Mouse (Mus musculus) thymus, adult 2 months (tissue): ENCODE measurements around the gene Hcrt. TPM values are rescaled to one million over a fixed set of nuclear protein-coding genes. Genes with fewer than 3 reads are reported as not detected.
A peak's percentile ranks its signal among the peaks of the same experiment; 100 is the strongest.

Source experiments
- DNase-seq: peaks from one replicate; pipeline ENCODE4 v3.0.0; 2021
- H3K27ac ChIP-seq: fragments of 200-500 bp; 2 replicates; pipeline ENCODE4 v1.5.1; 2012; ENCODE audit warnings: low read length, control low read depth; ENCODE audit not compliant: control insufficient read depth, insufficient read depth
- H3K27me3 ChIP-seq: fragments of 200-500 bp; 2 replicates; pipeline ENCODE4 v1.6.1; 2012; ENCODE audit warnings: mild to moderate bottlenecking, low read length, moderate library complexity, mixed read lengths; ENCODE audit not compliant: control insufficient read depth, insufficient read depth
- H3K36me3 ChIP-seq: fragments of 200-500 bp; 2 replicates; pipeline ENCODE4 v1.6.1; 2012; ENCODE audit warnings: mild to moderate bottlenecking, low read length, moderate library complexity; ENCODE audit not compliant: control insufficient read depth, insufficient read depth
- H3K4me1 ChIP-seq: fragments of 200-500 bp; replicated peaks from 2 replicates; pipeline ENCODE4 v1.6.1; 2012; ENCODE audit warnings: low read length; ENCODE audit not compliant: control insufficient read depth, insufficient read depth
- H3K4me3 ChIP-seq: fragments of 200-500 bp; 2 replicates; pipeline ENCODE4 v1.5.1; 2012; ENCODE audit warnings: mild to moderate bottlenecking, low read length, control low read depth, moderate library complexity; ENCODE audit not compliant: control insufficient read depth, insufficient read depth
- CTCF ChIP-seq: fragments of 200-500 bp; IDR thresholded peaks from 2 replicates; pipeline ENCODE4 v1.5.1; 2012; ENCODE audit warnings: mild to moderate bottlenecking, control low read depth, low read length, moderate library complexity, borderline replicate concordance; ENCODE audit not compliant: control insufficient read depth, poor library complexity, insufficient read depth; ENCODE audit errors: extremely low read depth
- POLR2A ChIP-seq: fragments of 200-500 bp; IDR thresholded peaks from 2 replicates; pipeline ENCODE4 v1.6.1; 2012; ENCODE audit warnings: mild to moderate bottlenecking, low read length, control low read depth, moderate library complexity; ENCODE audit not compliant: control insufficient read depth, poor library complexity, insufficient read depth; ENCODE audit errors: extremely low read depth
- WGBS: fragments of 180-500 bp; shearing (Covaris S2); methylation state at CpG from one replicate; pipeline ENCODE4 v1.1.7; 2018; 5-methylcytosine and 5-hydroxymethylcytosine counted together
- polyA plus RNA-seq: library from polyadenylated mRNA; depleted of rRNA; stranded (reverse); fragments of >200 nt; gene quantifications from 2 replicates; pipeline ENCODE4 v1.2.3, GENCODE M21; 2012

Gene Hcrt
- polyA plus RNA-seq, 1 experiment = 0.57 TPM

- TF ChIP-seq POLR2A (no peak), CTCF (no peak)
- H3K4me1 ChIP-seq = peaks cover 35% of the 10 kb centered on the region
- H3K27ac ChIP-seq = no peak overlapping the region
- no peak overlapping the region for H3K4me3 ChIP-seq
- 95% methylated on average over 7 of the region's 7 CpGs for WGBS
- H3K27me3 ChIP-seq = no peaks in the 10 kb centered on the region
- H3K36me3 ChIP-seq = peaks cover 39% of the 10 kb centered on the region
- DNase-seq = no peak
Measured at GRCm38 (mm10) chr11:100718462-100718861, 44.3 kb downstream of the Hcrt start.

- DNase-seq = no peak
- Histone ChIP-seq H3K27ac (no peak overlapping the region), H3K4me3 (no peak overlapping the region), H3K36me3 (peaks cover 39% of the 10 kb centered on the region), H3K4me1 (peaks cover 38% of the 10 kb centered on the region), H3K27me3 (no peaks in the 10 kb centered on the region)
- WGBS = 94% methylated on average over 3 of the region's 3 CpGs
- no peak for TF ChIP-seq CTCF
- TF ChIP-seq POLR2A = no peak
Measured at GRCm38 (mm10) chr11:100716649-100717048, 46.1 kb downstream of the Hcrt start.

GRCm38 (mm10) chr11:100714948-100715347 lies 47.8 kb downstream of the Hcrt start:
- DNase-seq = no peak
- 96% methylated on average over 6 of the region's 6 CpGs for WGBS
- Histone ChIP-seq H3K4me3 (no peak overlapping the region), H3K4me1 (peaks cover 25% of the 10 kb centered on the region), H3K27me3 (no peaks in the 10 kb centered on the region), H3K27ac (no peak overlapping the region), H3K36me3 (peaks cover 39% of the 10 kb centered on the region)
- TF ChIP-seq CTCF (no peak), POLR2A (no peak)

GRCm38 (mm10) chr11:100714534-100714915 lies 48.2 kb downstream of the Hcrt start:
- TF ChIP-seq CTCF (peak; percentile 37; the same call in 1 of the 2 replicates), POLR2A (no peak)
- DNase-seq = peak; percentile 75
- Histone ChIP-seq H3K27me3 (no peaks in the 10 kb centered on the region), H3K4me1 (peaks cover 22% of the 10 kb centered on the region), H3K4me3 (no peak overlapping the region), H3K36me3 (peaks cover 35% of the 10 kb centered on the region), H3K27ac (peak overlapping the region; percentile 62; the same call in 1 of the 2 replicates)
- 72% methylated on average over 6 of the region's 6 CpGs for WGBS

GRCm38 (mm10) chr11:100713735-100714533 lies 48.8 kb downstream of the Hcrt start, which contains the start of gene Hspb9:
TSS of gene Hspb9 (plus strand) at chr11:100713850.
- TF ChIP-seq POLR2A (peak; percentile 48; the same call in 1 of the 2 replicates), CTCF (no peak)
- Histone ChIP-seq H3K27me3 (no peaks in the 10 kb centered on the region), H3K27ac (peak within 1 kb of the TSS; percentile 62), H3K4me3 (peak within 1 kb of the TSS; percentile 66), H3K36me3 (peaks cover 29% of the 10 kb centered on the region), H3K4me1 (peaks cover 22% of the 10 kb centered on the region)
- peak; percentile 90 for DNase-seq
- WGBS = 3% methylated on average over 38 of the region's 38 CpGs

GRCm38 (mm10) chr11:100713174-100713573 lies 49.6 kb downstream of the Hcrt start:
- Histone ChIP-seq H3K27me3 (no peaks in the 10 kb centered on the region), H3K4me3 (peak overlapping the region; percentile 66), H3K4me1 (peaks cover 22% of the 10 kb centered on the region), H3K36me3 (peaks cover 24% of the 10 kb centered on the region), H3K27ac (peak overlapping the region; percentile 62)
- TF ChIP-seq POLR2A (no peak), CTCF (no peak)
- WGBS = 53% methylated on average over 4 of the region's 4 CpGs
- no peak for DNase-seq
